Mouse (Mus musculus): Measurements from ENCODE around the gene Supt3. TPM values are rescaled to one million over a fixed set of nuclear protein-coding genes. Genes with fewer than 3 reads are reported as not detected.

Gene Supt3
- total RNA-seq, 2 experiments from 2014 or later: 13.2 TPM

Other genes starting within 250 kb of the Supt3 start
- 1 to 10 TPM; 7.9 to 8.9 TPM for gene Runx2, start 37.6 kb downstream of the Supt3 start, total RNA-seq (2021)